Mouse (Mus musculus): ENCODE results near the gene Sugp2. TPM values are rescaled to one million over a fixed set of nuclear protein-coding genes. Genes with fewer than 3 reads are reported as not detected.
A peak's percentile ranks its signal among the peaks of the same experiment; 100 is the strongest.

The Sugp2 gene
- polyA plus RNA-seq (2012; ENCODE audit: insufficient read depth, insufficient read length, missing spikeins), result 24.3 and 26.5 TPM in 2 replicates

DNA sequence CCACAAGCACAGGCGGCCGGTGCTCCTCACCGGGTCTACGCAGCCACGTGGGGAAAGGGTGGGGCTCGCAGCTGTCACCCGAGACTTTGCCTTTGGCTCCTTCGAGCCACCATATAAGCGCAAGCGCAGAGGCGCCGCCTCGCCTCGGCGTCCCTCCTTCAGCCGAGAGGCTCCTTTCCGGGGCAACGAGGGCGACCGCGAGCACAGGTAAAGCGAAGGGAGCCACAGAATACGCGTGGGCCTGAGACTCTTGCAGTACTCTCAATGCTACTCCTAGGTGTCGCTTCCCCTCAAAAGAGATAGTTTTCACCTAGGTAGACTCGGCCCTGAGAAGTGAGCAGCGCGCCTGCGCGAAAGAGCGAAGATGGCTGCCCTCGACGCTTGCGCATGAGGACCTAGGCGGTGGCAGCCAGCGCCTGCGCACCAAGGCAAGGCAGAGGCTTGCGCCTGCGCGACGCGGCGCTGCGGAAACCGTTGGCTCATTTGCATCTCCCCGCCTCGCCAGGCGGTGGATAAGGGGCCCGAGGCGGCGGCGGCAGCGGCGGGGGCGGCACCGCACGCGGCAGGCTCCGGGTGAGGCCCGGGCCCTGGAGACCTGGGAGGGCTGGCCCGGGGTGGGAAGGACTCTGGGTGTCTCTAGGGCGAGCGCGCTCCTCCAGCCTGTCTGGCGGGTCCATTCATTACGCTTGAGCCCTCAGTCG is at the start of gene Sugp2, which contains the start of gene Armc6:
TSS of gene Sugp2 (plus strand) at position 147 of the 701 bp plus-strand sequence.
TSS of gene Armc6 (minus strand) at position 387 of the 701 bp plus-strand sequence.
- Histone ChIP-seq H3K4me1 (ENCODE audit: control insufficient read depth, insufficient read depth, low read length) (peaks cover 8% of the 10 kb centered on the region), H3K27ac (ENCODE audit: insufficient read depth, low read depth, low read length) (peak within 1 kb of the TSS; percentile 74), H3K4me3 (ENCODE audit: insufficient read depth, low read length) (peak within 1 kb of the TSS; percentile 63)
- TF ChIP-seq POLR2A (IDR thresholded peaks at IDR 0.05; ENCODE audit: borderline replicate concordance, low read depth, low read length), result no peak
- no peak for TF ChIP-seq CTCF (IDR thresholded peaks at IDR 0.05; ENCODE audit: low read depth, low read length)

DNA sequence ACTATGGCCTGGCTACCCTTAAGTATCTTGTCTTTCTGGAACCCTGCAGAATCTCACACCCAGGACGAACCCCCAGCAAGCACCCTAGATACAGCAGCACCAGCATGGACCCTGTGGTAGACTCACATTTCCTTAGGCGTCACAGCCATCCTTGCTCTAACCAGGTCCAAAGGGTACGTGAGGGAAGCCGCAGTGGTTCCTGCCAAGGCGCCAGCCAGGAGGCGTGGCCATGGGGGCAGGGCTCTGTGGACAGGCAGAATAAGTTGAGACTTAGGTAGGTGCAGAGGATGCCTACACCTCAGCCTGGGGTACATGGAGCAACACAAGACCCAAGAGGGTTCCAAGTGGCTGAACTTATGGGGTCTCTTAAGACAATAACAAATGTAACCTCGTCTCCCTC is 45.3 kb upstream of the Sugp2 start:
- H3K4me3 ChIP-seq (ENCODE audit: insufficient read depth, low read length), result no peak overlapping the region

DNA sequence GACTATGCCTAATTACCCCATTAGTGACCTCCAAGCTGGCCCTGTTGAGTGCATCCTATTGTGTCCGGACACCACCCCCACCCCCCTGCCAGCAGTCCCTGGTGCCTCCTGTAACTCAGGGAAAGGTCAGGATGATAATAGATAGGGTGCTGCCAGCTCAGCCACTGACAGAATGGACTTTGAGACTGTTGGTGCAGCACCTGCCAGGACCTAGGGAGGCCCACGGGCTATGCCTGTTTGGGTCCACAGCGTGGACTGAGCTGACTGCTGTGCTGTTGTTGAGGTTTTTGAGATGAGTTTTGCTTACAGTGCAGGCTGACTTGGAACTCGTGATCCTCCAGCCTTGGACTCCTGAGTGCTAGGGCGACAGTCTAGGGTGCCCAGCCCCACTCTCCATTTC is 40.8 kb upstream of the Sugp2 start:
- Histone ChIP-seq H3K27ac (ENCODE audit: insufficient read depth, low read depth, low read length) (no peak overlapping the region), H3K4me1 (ENCODE audit: control insufficient read depth, insufficient read depth, low read length) (no peaks in the 10 kb centered on the region), H3K4me3 (ENCODE audit: insufficient read depth, low read length) (no peak overlapping the region)
- TF ChIP-seq POLR2A (IDR thresholded peaks at IDR 0.05; ENCODE audit: borderline replicate concordance, low read depth, low read length) (no peak), CTCF (IDR thresholded peaks at IDR 0.05; ENCODE audit: low read depth, low read length) (no peak)

More for the DNA sequence above, 45.3 kb upstream of the Sugp2 start:
- Histone ChIP-seq H3K4me1 (ENCODE audit: control insufficient read depth, insufficient read depth, low read length) (no peaks in the 10 kb centered on the region), H3K27ac (ENCODE audit: insufficient read depth, low read depth, low read length) (no peak overlapping the region)
- TF ChIP-seq CTCF (IDR thresholded peaks at IDR 0.05; ENCODE audit: low read depth, low read length) (no peak), POLR2A (IDR thresholded peaks at IDR 0.05; ENCODE audit: borderline replicate concordance, low read depth, low read length) (no peak)

DNA sequence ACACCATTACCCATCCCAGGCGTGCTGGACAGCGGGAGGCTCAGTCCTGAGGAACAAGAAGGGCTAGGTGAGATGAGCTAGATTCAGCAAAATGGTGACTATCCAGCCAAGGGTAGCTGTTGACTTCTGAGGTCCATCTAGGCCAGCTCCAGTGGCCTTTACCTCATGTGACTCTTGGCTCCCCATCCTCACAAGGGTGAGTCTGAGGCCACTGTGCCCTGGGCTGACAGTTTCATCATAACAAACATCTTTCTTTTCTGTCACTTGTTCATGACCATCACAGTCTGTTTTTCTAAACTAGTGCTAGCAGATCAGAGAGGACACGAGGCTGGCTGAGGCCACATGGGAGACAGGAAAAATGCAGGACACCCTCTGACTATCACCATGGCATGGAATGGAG is 39.8 kb upstream of the Sugp2 start:
- Histone ChIP-seq H3K4me3 (ENCODE audit: insufficient read depth, low read length) (no peak overlapping the region), H3K4me1 (ENCODE audit: control insufficient read depth, insufficient read depth, low read length) (no peaks in the 10 kb centered on the region), H3K27ac (ENCODE audit: insufficient read depth, low read depth, low read length) (no peak overlapping the region)
- TF ChIP-seq CTCF (IDR thresholded peaks at IDR 0.05; ENCODE audit: low read depth, low read length) (no peak), POLR2A (IDR thresholded peaks at IDR 0.05; ENCODE audit: borderline replicate concordance, low read depth, low read length) (no peak)

DNA sequence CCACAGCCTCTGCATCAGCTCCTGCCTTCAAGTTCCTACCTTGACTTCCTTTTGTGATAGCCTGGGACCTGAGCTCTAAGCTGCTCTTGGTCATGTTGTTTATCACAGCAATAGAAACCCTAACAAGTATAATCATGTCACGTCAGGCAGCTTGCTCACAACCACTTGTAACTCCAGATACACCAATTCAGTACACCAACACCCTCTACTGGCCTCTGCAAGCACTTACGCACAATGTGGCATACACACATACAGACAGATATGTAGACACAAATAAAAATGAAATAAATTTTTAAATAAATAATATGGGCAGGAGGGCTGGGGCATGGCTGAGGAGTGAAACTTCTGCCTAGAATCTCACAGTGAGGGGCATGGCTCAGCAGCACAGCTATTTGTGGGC is 38.3 kb upstream of the Sugp2 start:
- H3K4me3 ChIP-seq (ENCODE audit: insufficient read depth, low read length), result no peak overlapping the region
- no peaks in the 10 kb centered on the region for H3K4me1 ChIP-seq (ENCODE audit: control insufficient read depth, insufficient read depth, low read length)
- H3K27ac ChIP-seq (ENCODE audit: insufficient read depth, low read depth, low read length), result no peak overlapping the region
- TF ChIP-seq POLR2A (IDR thresholded peaks at IDR 0.05; ENCODE audit: borderline replicate concordance, low read depth, low read length) (no peak), CTCF (IDR thresholded peaks at IDR 0.05; ENCODE audit: low read depth, low read length) (no peak)

DNA sequence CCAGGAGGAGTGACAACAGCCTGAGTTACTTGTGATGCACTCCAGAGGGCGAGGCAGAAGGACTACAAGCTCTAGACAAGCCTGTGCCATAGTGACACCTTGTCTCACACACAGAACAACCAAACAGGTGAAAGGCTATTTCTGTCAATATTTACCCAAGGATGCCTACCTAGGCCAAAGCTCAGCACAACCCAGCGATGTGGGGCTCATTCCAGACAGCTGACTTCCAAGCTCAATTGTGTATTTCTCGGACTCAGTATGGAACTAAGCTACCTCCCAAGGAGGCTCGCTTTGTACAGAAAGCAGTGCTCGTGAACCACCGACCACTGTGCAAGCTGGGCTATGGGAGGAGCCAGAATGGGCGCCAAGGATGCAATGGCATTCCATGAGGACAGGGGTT is 36.4 kb upstream of the Sugp2 start:
- Histone ChIP-seq H3K27ac (ENCODE audit: insufficient read depth, low read depth, low read length) (no peak overlapping the region), H3K4me3 (ENCODE audit: insufficient read depth, low read length) (no peak overlapping the region), H3K4me1 (ENCODE audit: control insufficient read depth, insufficient read depth, low read length) (no peaks in the 10 kb centered on the region)
- TF ChIP-seq POLR2A (IDR thresholded peaks at IDR 0.05; ENCODE audit: borderline replicate concordance, low read depth, low read length) (no peak), CTCF (IDR thresholded peaks at IDR 0.05; ENCODE audit: low read depth, low read length) (no peak)

DNA sequence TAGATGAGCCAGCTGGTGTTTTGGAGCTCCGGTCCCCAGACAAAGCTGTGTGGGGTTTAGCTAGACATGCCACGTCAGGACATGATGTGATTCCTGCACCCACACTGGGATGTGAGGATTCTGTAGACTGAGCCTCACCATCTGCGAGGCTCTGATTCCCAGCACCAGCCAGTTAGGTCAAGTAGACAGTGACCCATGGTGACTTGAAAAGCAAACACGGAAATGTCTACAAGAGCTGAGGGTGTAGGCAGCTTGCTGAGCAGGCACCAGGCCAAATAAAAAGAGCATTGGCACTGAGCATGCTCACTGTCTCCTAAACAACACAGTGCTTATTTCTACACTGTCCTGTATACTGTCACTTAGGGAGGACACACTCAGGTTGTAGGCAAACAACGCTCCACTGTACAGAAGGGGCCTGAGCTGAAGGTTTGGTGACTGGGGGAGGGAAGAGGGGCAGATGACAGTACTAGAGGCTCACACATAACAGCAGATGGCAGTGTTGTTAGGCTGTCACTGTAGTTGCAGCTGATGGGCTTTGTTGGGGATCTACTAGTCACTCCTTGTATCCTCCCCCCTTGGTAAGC is 33.8 kb upstream of the Sugp2 start:
- Histone ChIP-seq H3K4me1 (ENCODE audit: control insufficient read depth, insufficient read depth, low read length) (no peaks in the 10 kb centered on the region), H3K27ac (ENCODE audit: insufficient read depth, low read depth, low read length) (no peak overlapping the region), H3K4me3 (ENCODE audit: insufficient read depth, low read length) (no peak overlapping the region)
- TF ChIP-seq POLR2A (IDR thresholded peaks at IDR 0.05; ENCODE audit: borderline replicate concordance, low read depth, low read length), result no peak
- TF ChIP-seq CTCF (IDR thresholded peaks at IDR 0.05; ENCODE audit: low read depth, low read length), result no peak

DNA sequence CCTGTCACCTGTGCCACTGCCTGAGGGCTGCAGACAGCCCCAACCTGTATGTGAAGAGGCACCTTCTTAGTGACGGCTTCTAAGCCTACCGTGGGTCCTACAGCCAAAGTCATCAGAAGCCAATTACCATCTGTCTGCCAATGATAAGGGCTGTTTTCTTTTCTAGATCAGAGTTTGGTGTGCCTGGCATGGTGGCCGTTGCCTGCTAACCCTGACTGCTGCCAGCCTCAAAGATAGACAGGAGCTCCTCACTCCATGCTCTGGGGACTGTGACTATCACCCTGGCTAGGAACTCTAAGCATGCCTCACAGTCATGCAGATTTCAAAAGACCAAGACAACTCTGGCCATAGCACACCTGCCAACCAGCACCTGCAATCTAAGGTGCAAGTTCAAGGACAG is 32.6 kb upstream of the Sugp2 start:
- Histone ChIP-seq H3K4me3 (ENCODE audit: insufficient read depth, low read length) (no peak overlapping the region), H3K4me1 (ENCODE audit: control insufficient read depth, insufficient read depth, low read length) (no peaks in the 10 kb centered on the region), H3K27ac (ENCODE audit: insufficient read depth, low read depth, low read length) (no peak overlapping the region)
- TF ChIP-seq CTCF (IDR thresholded peaks at IDR 0.05; ENCODE audit: low read depth, low read length) (no peak), POLR2A (IDR thresholded peaks at IDR 0.05; ENCODE audit: borderline replicate concordance, low read depth, low read length) (no peak)

DNA sequence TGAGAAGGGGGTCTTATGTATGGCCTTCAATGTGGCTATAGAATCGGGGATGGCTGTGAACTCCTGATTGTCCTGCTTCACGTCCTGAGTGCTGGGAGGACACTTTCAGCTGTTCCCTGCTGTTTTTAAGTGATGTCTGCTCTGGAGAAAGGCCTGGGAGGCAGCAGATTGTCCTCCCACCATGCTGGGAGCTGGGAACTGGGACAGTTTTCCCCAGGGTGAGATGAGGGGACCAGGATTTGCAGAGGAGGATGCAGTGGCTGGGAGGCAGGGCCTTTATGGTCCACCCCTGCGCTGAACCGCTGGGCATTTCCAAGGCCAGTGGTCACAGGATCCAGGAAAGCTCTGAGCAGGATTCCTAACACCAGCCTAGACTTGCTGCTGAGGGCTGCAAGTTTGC is 31.0 kb upstream of the Sugp2 start:
- TF ChIP-seq POLR2A (IDR thresholded peaks at IDR 0.05; ENCODE audit: borderline replicate concordance, low read depth, low read length) (no peak), CTCF (IDR thresholded peaks at IDR 0.05; ENCODE audit: low read depth, low read length) (no peak)
- Histone ChIP-seq H3K27ac (ENCODE audit: insufficient read depth, low read depth, low read length) (no peak overlapping the region), H3K4me1 (ENCODE audit: control insufficient read depth, insufficient read depth, low read length) (no peaks in the 10 kb centered on the region), H3K4me3 (ENCODE audit: insufficient read depth, low read length) (no peak overlapping the region)

DNA sequence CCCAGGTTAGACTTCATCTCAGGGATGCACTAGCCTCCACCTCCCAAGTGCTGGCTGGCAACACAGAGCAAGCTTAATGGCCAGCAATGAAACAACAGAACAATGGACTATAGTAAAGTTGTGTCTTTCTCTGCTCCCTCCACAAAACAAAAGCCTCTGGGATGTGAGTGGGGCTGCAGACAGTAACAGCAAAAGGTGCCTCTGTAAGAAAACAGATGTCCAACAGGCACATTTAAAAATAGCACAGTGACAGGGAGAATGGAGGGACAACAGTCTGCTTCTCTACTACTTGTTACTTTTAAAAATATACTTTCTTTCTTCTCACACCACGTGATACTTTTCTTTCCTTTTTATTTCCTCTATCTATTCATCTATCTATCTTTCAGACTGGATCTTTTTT is 29.3 kb upstream of the Sugp2 start:
- H3K27ac ChIP-seq (ENCODE audit: insufficient read depth, low read depth, low read length), result no peak overlapping the region
- no peak for TF ChIP-seq POLR2A (IDR thresholded peaks at IDR 0.05; ENCODE audit: borderline replicate concordance, low read depth, low read length)
- no peak for TF ChIP-seq CTCF (IDR thresholded peaks at IDR 0.05; ENCODE audit: low read depth, low read length)
- no peaks in the 10 kb centered on the region for H3K4me1 ChIP-seq (ENCODE audit: control insufficient read depth, insufficient read depth, low read length)
- no peak overlapping the region for H3K4me3 ChIP-seq (ENCODE audit: insufficient read depth, low read length)
